Mouse (Mus musculus) mature B cell (primary cell): ENCODE measurements around the gene Fmc1.
"Not testable (repeated sequence)": the region's sequence is repeated elsewhere in the genome, so short reads cannot be mapped to it uniquely, and the experiment has no call there.

Source experiments
- in situ Hi-C: fragments of 300-500 bp; cut with MboI; formaldehyde crosslinking; loops from 2 replicates; pipeline ENCODE4 v1.14.3; 2019

The Fmc1 gene

DNA sequence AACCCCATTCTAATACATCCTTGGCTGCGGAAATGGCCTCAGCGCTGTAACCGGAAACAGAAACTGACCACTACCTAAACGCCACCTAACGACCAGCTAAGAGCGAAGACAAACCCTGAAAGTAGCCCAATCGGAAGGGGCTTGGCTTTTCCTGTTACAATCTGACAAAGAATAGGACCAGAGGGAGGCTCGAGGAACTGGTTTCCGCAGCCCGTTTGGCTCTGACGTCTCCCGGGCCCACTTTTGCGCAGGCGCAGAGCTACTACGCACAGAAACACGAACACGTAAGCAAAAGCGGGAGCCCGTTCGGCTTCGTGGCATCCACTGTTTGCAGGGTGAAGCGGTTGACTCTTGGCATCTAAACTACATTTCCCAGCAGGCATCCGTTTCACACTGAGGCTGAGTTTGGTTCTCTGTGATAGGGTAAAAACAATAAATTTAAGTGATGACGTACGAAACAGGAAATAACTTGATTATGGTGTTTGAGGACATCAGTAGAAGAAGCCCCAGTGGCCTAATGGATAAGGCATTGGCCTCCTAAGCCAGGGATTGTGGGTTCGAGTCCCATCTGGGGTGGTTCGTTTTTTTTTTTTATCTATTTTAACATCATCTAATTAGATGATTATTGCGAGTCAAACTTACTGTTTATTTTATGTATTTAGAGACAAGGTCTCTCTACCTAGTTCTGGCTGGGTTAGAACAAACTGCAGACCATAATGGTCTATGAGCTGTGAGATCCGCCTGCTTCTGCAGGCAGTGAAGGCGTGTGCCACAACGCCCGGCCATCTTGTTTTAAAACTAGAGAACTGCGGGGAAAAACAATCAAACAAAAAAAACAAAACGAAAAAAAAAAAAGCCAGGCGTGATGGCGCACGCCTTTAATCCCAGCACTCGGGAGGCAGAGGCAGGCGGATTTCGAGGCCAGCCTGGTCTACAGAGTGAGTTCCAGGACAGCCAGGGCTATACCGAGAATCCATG, at the start of gene Fmc1:
Gene Fmc1, plus strand, starts transcription at position 75 of the 978 bp plus-strand sequence.
- in situ Hi-C loops: no loop called here

DNA sequence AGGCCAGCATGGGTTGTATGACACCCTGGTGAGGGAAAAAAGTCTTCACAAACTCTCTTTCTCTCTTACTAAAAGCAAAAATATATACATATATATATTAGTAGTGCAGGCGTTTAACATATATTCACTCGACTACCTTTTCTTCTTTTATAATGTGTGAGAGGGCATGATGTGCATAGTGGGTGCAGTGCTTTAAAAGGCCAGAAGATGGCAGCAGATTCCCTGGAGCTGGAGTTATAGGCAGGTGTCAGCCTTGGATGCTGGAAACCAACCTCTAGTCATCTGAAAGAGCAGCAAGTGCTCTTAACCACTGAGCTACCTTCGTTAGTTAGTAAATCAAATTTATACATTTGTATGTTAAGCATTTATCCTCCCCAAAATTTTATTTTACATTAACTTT, 40.8 kb upstream of the Fmc1 start:
- in situ Hi-C loops: no loop called here

DNA sequence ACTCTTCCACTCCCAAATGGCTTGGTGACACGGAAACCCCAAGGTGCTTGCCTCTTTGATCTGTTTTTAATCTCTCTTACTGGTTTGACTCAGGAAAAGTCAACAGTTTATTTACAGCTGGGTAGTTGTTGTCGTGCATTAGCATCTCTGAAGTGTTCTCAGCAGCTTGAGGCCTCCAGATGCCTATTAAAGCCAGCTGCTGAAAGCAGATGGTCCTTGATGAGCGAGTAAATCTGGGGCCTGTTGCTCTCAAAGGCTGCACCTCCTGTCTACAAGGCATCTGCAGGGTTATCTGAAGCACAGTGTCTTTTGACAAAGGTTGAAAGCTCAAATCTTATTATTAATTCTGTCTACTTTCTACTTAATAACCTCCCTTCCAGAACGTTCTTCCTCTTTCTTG, 37.7 kb upstream of the Fmc1 start:
- in situ Hi-C loops: no loop called here

DNA sequence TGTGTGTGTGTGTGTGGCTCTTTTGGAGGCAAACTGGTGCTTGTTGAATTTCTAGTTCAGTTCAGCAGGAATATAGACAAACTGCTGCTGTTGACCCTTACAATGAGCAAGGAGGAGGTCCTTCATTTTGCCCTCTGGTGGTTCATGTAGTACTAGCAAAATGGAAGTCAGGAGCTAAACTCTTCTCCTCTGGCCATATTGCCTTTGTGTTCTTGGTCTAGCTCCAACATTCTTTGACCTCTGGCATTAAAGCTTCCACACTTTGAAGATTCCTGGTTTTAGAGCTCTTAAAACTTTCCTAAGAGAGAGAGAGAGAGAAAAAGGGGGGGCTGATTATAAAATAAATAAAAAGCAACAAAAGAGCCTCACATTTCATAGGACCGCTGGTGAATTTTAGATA, 21.2 kb upstream of the Fmc1 start:
- in situ Hi-C loops: no loop called here

DNA sequence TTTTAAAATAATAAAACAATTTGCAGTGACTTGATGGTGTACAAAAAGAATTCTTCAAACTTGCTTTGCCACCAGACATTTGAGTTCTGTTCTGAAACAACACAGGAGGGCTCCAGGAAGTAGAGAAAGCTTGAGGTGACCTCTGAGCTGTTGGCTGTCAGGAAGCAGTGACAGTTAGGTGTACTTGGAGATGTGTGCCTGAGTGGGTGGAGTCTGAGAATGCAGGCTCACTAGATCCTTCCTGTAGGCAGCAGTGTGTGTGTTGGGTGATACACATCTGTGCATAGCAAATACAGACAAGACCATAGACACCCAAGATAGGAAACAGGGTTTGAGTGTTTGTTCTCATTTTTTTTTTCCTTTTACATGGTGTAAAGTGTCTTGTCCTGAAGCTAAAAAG, 20.5 kb upstream of the Fmc1 start:
- in situ Hi-C loops: no loop called here

DNA sequence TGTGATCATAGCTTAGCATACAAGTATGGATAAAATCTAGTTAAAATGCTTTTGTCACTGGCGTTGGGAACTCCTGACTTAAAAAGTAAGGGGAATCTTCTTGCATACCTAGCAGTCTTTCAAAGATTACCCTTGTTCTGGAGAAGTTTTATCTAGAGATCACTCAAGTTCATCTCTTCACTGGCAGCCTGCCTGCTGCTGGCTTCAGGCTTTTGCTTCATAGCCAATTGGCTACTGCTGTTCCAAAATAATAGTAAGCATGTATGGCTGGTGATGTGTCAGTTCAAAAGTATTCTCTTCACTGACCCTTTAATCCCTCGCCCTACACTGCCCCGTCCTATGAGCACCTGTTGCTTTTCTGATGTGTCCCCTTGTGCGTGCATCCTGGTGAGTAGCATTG, 18.1 kb upstream of the Fmc1 start:
- in situ Hi-C loops: no loop called here

DNA sequence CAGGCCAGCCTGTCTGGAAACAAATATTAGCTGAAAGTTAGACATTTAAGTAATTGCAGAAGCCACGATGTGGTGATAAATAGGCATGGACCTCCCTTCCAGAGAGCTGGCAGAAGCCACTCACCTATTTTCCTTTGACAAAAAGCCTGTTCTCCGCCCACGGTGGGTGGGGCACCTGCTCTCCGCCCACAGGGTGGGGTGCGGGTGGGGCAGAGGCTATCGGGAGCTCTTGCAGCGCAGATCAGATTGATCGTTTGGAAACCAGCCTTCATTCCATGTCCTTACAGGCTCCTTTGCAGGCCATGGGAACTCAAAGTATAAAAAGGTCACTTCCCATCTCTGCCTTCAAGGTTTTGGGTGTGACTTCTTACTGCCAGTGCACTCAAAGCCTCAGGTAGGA, 9.5 kb upstream of the Fmc1 start:
- in situ Hi-C loops: no loop called here

DNA sequence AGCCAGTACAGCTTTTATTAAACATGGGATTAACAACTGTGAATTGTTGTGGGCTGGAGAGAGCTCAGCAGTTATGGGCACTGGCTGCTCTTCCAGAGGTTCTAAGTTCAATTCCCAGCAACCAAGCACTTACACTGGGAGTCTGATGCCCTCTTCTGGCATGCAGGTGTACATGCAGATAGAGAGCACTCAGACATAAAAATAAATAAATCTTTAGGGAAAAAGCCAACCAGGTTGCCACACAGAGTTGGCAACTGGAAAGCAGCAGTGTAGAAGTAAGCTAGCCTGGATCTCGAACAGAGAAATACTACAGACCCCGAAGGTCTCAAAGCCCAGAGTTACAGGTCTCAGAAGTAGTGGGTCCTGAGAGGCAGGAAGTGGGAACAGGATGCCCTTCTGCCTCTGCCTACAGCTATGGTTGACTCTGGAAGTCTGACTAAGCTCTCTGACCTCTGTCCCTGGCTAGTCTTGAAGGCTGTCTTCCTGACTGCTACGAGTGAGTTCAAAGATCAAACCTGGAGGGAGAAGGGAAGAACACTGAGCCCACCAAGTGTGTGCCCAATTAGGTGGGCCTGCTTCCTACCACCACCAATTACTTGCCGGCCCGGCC, 2.0 kb upstream of the Fmc1 start:
- in situ Hi-C loops: no loop called here

DNA sequence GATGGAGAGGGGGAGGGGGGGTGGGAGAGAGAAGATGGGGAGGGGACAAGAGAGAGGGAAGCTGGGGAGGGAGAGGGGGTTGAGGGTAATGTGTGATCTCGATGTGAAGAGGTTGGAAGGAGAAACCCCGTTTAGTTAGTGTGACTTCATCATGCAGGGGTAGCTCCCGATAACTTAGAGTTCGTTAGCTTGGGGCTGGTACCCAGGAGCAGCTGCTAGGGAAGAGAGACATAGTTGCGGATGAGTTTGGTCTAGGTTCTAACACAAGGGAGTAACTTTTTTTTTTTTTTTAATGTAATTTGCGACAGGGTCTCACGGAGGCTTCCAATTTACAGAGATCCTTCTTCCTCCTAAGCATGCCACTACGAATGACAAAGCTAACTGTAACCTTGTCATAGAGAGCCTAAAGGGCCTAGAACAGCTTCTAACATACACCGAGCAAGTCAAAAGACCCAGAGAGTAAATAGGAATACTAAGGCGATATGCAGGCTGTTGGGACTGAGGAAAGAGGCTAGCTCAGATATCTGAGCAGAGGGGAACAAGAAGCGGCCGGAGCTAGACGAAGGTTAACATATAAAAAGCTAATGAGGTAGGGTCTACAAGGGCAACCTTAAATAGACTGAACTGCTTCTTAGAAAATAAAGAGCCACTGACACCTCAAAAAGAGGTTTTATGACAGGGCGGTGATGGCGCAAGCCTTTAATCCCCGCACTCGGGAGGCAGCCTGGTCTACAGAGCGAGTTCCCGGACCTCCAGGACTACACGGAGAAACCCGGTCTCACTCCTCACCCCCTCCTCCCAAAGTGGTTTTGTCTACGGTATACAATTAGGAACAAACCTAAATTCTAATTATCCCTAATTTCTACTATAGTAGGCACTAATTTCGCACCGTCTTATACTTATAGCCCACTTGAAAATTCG, 542 bp upstream of the Fmc1 start:
- in situ Hi-C loops: no loop called here

DNA sequence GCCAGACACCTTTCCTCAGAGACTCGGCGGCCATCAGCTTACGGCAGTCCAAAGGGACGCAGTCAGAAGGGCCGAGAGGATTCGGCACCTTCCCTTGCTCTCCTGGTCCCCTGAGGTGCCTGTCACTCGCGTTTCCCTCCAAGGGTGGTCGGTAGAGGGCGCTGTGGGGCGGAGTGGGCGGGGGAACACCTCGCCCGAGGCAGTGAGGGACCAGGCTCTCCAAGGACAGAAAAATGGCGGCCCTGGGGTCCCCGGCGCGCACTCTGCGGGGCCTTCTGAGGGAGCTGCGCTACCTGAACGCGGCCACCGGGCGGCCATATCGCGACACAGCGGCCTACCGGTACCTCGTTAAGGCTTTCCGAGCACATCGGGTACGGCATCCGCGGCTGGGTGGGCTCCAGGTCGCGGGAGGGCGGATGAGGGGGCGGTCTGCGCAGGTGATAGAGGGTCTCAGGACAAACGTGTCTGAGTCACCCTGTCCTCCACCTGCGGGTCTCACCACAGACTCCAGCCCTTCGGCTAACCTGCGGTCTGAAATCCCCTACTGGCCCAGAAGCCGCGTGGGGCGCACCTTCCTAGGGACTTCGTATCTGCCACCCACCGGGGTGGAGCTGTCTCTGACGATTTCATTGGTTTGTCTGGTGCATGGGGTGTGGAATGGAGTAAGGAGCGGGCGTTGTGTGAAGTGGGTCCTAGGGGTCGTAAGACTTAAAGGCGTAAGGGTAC, 1.5 kb downstream of the Fmc1 start:
- in situ Hi-C loops: no loop called here

DNA sequence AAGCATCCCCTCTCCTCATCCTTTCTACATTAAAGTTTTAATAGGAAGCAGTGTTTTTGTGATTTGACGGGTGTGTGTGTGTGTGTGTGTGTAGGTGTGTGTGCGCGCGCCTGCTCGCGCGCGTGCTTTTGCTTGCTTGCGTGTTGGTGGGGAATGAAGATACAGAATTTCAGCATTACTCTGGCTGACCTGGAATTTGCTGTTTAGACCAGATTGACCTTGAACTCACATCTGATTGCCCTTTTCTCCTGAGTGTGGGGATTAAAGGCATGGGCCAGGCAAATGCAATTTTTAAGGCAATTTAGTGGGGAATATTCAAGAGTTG, 2.0 kb downstream of the Fmc1 start:
- in situ Hi-C loops: no loop called here

DNA sequence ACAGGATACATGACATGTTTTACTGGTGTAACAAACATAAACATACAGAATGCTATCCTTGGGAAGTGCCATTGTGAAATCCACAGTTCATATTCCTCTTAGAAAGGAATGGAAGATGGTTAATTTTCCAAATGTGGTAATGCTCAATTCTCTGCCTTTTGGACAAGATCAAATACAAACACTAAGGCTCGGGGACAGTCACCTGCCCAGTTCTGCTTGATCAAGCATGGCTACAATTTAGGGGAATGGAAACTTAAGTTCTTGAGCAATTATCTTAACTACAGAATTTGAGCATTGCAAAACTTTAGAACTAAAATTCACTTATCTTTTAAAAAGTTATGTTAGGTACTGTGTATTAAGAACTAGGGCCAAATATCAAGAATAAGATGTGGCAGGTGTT, 2.5 kb downstream of the Fmc1 start:
- in situ Hi-C loops: no loop called here

DNA sequence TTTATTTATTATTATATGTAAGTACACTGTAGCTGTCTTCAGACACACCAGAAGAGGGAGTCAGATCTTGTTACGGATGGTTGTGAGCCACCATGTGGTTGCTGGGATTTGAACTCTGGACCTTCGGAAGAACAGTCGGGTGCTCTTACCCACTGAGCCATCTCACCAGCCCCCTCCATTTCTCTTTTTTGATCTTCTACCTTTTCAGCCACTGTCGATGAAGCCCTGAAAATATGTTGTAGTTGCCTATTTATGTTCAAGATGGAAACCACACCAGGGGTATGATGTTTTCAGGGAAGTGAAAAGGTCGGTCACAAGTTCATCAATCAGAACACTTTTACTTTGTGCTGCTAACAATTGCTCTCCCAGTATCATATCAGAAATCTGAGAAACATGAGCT, 10.8 kb downstream of the Fmc1 start:
- in situ Hi-C loops: not testable (repeated sequence)

DNA sequence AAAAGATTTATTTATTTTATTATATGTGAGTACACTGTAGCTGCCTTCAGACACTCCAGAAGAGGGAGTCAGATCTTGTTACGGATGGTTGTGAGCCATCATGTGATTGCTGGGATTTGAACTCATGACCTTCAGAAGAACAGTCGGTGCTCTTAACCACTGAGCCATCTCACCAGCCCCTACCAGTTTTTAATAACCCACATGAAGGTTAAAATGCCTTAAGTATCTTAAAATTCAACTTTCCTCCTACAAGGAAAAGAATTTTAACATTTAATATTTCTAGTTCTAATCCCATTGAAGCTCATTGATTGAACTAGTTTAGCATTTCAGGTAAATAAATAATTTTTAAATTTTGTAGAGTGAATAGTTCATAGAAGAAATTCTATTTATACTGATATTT, 13.7 kb downstream of the Fmc1 start:
- in situ Hi-C loops: not testable (repeated sequence)

DNA sequence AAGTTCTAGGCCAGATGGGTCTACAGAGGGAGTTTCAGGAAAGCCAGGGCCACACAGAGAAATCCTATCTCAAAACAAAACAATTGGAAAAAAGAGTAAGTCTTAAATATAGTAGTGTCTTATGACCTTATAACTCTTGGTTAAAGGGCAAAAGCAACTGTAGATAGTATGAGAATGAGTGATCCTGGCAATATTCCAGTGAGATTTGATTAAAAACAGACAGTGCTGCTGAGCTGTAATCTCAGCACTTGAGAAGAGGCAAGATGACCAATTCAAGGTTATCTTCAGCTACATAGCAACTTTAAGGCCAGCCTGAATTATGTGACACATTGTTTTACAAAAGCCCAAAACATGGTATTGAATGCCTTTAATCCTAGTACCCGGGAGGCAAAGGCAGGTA, 14.4 kb downstream of the Fmc1 start:
- in situ Hi-C loops: no loop called here

DNA sequence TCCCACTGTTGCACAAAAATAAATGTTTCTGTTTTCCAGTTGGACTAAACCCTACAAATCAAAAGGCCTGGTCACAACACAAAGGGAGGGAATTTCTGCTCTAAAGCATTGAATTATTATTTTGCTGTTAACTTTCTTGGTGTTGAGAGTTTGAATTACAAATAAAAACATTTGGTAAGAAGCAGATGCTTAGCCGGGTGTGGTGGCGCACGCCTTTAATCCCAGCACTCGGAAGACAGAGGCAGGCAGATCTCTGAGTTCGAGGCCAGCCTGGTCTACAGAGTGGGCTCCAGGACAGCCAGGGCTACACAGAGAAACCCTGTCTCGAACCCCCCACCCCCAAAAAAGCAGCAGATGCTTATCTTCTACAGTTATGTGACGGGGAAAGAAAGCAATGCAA, 15.3 kb downstream of the Fmc1 start:
- in situ Hi-C loops: not testable (repeated sequence)

DNA sequence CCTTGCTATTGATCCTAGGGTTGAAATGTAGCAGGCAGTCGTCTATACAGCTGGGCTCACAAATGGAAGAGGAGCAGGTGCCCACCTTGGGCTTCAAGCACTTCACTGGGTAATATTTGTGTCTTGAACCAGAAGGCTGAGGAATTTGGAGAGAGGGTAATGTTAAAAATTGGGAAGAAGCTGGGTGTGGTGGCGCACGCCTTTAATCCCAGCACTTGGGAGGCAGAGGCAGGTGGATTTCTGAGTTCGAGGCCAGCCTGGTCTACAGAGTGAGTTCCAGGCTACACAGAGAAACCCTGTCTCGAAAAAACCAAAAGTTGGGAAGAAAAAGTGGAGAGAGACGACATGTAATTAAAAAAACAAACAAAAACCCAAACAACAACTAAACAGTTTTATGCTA, 16.5 kb downstream of the Fmc1 start:
- in situ Hi-C loops: not testable (repeated sequence)

DNA sequence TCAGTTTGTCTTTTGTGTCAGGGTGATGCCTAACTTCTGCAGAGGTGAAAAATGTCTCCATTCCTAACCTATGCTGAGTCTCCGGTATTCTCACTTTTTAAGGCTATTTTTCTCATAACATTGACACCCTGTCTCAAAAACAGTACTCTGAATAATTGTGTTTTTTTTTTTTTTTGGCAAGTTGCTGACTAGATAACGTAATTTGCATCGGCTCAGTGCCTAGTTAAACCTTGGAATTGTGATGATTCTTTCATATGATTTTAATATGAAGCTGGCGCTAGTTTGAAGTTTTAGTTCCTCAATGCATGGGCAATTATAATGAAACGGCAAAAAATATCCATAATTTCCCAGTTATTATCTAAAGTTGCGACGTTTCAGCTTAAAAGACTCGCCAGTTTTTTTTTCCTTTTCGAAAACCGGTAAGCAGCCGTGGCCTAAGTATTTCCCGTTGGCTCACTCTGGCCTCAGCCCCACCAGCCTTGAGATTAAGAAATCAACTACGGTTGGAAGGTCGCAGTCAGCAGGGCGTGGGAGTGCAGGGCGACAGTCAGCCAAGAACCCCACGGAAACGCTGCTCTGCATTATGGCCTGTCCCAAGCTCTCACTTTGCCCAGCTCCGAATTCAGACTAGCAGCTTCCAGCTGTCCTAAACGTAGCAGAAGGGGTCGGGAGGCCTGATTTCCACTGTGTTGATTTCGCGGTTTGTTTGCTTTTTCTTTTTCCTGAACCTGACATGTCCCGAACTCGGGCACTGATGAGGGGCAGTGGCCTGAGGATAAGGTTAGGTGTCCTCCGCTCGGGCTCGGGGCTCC, 17.2 kb downstream of the Fmc1 start:
- in situ Hi-C loops: no loop called here

DNA sequence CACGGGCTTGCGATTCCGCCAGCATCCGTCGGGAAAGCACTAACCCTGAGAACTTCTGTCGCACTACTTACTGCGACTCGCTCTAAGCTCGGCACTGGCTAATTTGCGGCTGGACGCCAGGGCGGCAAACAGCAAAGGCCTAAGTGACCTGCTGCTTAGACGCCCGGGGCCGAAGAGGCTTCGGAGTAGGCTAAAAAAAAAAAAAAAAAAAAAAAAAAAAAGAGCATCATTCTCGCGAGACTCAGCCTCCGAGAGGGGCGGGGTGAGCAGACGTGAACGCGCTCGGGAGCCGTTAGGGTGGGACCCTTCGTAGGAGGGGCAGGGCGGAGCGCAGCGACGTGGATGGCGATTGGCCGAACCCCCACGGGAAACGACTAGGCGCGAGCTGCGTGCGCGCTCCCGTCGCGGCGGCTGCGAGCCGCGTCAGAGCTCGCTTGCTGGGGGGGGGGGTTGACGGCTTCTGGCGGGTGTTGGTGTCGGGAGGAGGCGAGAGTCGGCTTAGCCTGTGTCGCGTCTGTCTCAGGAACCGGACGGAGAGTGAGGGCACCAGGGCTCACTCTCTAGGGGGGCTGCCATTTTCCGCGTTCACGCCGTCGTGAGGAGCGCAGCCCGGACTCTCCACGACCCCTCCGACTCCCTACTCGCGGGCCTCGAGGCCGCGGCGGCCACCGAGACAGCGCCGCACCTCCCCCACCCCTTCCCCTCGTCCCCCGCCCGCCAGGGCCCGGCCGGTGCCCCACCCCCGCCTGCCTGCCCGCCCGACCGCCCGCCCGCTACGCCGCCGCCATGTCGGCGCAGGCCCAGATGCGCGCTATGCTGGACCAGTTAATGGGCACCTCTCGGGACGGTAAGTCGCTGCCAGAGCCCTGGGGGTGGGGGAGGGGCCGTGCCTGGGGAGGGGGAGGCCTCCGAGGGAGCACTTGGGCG, 18.0 kb downstream of the Fmc1 start, which contains the start of gene Luc7l2:
Gene Luc7l2, plus strand, starts transcription at position 273 of the 927 bp plus-strand sequence.
- in situ Hi-C loops: no loop called here
